Mouse (Mus musculus) CH12.LX (cell line): Measurements from ENCODE around the gene Gm49387. TPM values are rescaled to one million over a fixed set of nuclear protein-coding genes. Genes with fewer than 3 reads are reported as not detected.

ENCODE experiments used
- DNase-seq: peaks from one replicate; pipeline ENCODE4 v3.0.0-alpha.2; 2013; ENCODE audit errors: extremely low read depth
- H3K27ac ChIP-seq: 2 replicates; pipeline ENCODE4 v1.5.1; 2012; ENCODE audit warnings: low read depth, mild to moderate bottlenecking, control low read depth, moderate library complexity; ENCODE audit not compliant: insufficient read depth
- H3K27me3 ChIP-seq: replicated peaks from 2 replicates; pipeline ENCODE3; 2012; ENCODE audit warnings: inconsistent platforms
- H3K36me3 ChIP-seq, 2 experiments: replicated peaks in 1 of 2; 2 replicates each; pipeline versions ENCODE3 to v1.6.1; 2012; ENCODE audit warnings: inconsistent platforms in 1 of 2, low read length in 1 of 2, mild to moderate bottlenecking in 1 of 2, mixed read lengths in 1 of 2, moderate library complexity in 1 of 2; ENCODE audit not compliant: control insufficient read depth in 1 of 2, insufficient read depth in 1 of 2
- H3K4me1 ChIP-seq, 2 experiments: 2 replicates each; pipeline ENCODE4 v1.6.1; 2012; ENCODE audit warnings: inconsistent platforms in 1 of 2, moderate library complexity in 1 of 2; ENCODE audit not compliant: insufficient read depth in 2 of 2, control insufficient read depth in 1 of 2
- H3K4me2 ChIP-seq: 2 replicates; pipeline ENCODE4 v1.6.1; 2012; ENCODE audit warnings: low read depth, mild to moderate bottlenecking, control low read depth; ENCODE audit not compliant: poor library complexity, insufficient read depth, severe bottlenecking
- H3K4me3 ChIP-seq, 3 experiments: fragments of 150-350 bp in 1 of 3; sonication (generic) in 1 of 3; replicated peaks in 1 of 3; 2 replicates each; pipeline versions ENCODE3 to v1.5.1; 2011 to 2012; ENCODE audit warnings: low read depth in 2 of 3, low read length in 2 of 3, mild to moderate bottlenecking in 2 of 3, moderate library complexity in 2 of 3, control low read depth in 1 of 3, improper control_type of control experiment in 1 of 3, inconsistent platforms in 1 of 3, mixed read lengths in 1 of 3; ENCODE audit not compliant: poor library complexity in 1 of 3
- H3K79me2 ChIP-seq: replicated peaks from 2 replicates; pipeline ENCODE4 v1.6.1; 2012; ENCODE audit warnings: mild to moderate bottlenecking, moderate library complexity; ENCODE audit not compliant: control insufficient read depth, poor library complexity, insufficient read depth, severe bottlenecking; ENCODE audit errors: extremely low read depth
- H3K9ac ChIP-seq: 2 replicates; pipeline ENCODE4 v1.6.1; 2012; ENCODE audit warnings: low read depth, mild to moderate bottlenecking, control low read depth, moderate library complexity; ENCODE audit not compliant: insufficient read depth
- H3K9me3 ChIP-seq: replicated peaks from 2 replicates; pipeline ENCODE3; 2012; ENCODE audit warnings: low read length, inconsistent platforms, mixed read lengths
- BHLHE40 ChIP-seq: IDR thresholded peaks from 2 replicates; pipeline ENCODE4 v1.6.1; 2011; ENCODE audit warnings: mild to moderate bottlenecking, low read depth, low read length, improper control_type of control experiment
- CHD1 ChIP-seq: IDR thresholded peaks from 2 replicates; pipeline ENCODE4 v1.6.1; 2012; ENCODE audit warnings: low read depth, low read length, improper control_type of control experiment, inconsistent platforms
- CHD2 ChIP-seq: IDR thresholded peaks from 2 replicates; pipeline ENCODE4 v1.6.1; 2011; ENCODE audit warnings: low read length, improper control_type of control experiment
- ELF1 ChIP-seq: IDR thresholded peaks from 2 replicates; pipeline ENCODE4 v1.6.1; 2014; ENCODE audit warnings: low read depth, mild to moderate bottlenecking, inconsistent platforms, low read length, improper control_type of control experiment
- GABPA ChIP-seq: IDR thresholded peaks from 2 replicates; pipeline ENCODE4 v1.6.1; 2012; ENCODE audit warnings: low read depth, low read length, improper control_type of control experiment, inconsistent platforms; ENCODE audit not compliant: insufficient replicate concordance
- KAT2A ChIP-seq: IDR thresholded peaks from 2 replicates; pipeline ENCODE4 v1.6.1; 2012; ENCODE audit warnings: low read length, improper control_type of control experiment, inconsistent platforms; ENCODE audit not compliant: insufficient replicate concordance
- MAX ChIP-seq: IDR thresholded peaks from 2 replicates; pipeline ENCODE4 v1.6.1; 2011; ENCODE audit warnings: low read length, improper control_type of control experiment
- MEF2A ChIP-seq: IDR thresholded peaks from 2 replicates; pipeline ENCODE4 v1.6.1; 2014; ENCODE audit warnings: low read depth, mild to moderate bottlenecking, inconsistent platforms, low read length, improper control_type of control experiment, borderline replicate concordance
- NELFE ChIP-seq: IDR thresholded peaks from 2 replicates; pipeline ENCODE4 v1.6.1; 2011; ENCODE audit warnings: low read depth, low read length, improper control_type of control experiment
- NRF1 ChIP-seq: IDR thresholded peaks from 2 replicates; pipeline ENCODE4 v1.6.1; 2014; ENCODE audit warnings: low read depth, mild to moderate bottlenecking, inconsistent platforms, low read length, improper control_type of control experiment, moderate library complexity
- RAD21 ChIP-seq: IDR thresholded peaks from 2 replicates; pipeline ENCODE4 v1.6.1; 2011; ENCODE audit warnings: low read depth, mild to moderate bottlenecking, low read length, improper control_type of control experiment, moderate library complexity
- RCOR1 ChIP-seq: conservative IDR thresholded peaks from 2 replicates; pipeline ENCODE4 v1.6.1; 2012; ENCODE audit warnings: low read depth, mild to moderate bottlenecking, inconsistent platforms, low read length, improper control_type of control experiment
- SIN3A ChIP-seq: IDR thresholded peaks from 2 replicates; pipeline ENCODE4 v1.6.1; 2012; ENCODE audit warnings: low read length, improper control_type of control experiment, inconsistent platforms
- TCF12 ChIP-seq: IDR thresholded peaks from 2 replicates; pipeline ENCODE4 v1.6.1; 2014; ENCODE audit warnings: low read depth, mild to moderate bottlenecking, inconsistent platforms, low read length, improper control_type of control experiment
- UBTF ChIP-seq: IDR thresholded peaks from 2 replicates; pipeline ENCODE4 v1.6.1; 2012; ENCODE audit warnings: low read depth, mild to moderate bottlenecking, inconsistent platforms, low read length, improper control_type of control experiment, moderate library complexity
- ZC3H11A ChIP-seq: IDR thresholded peaks from 2 replicates; pipeline ENCODE4 v1.6.1; 2012; ENCODE audit warnings: low read depth, mild to moderate bottlenecking, inconsistent platforms, low read length, improper control_type of control experiment
- ZKSCAN1 ChIP-seq: IDR thresholded peaks from 2 replicates; pipeline ENCODE4 v1.6.1; 2012; ENCODE audit warnings: low read depth, inconsistent platforms, low read length, improper control_type of control experiment, borderline replicate concordance
- ZMIZ1 ChIP-seq: IDR thresholded peaks from 2 replicates; pipeline ENCODE4 v1.6.1; 2012; ENCODE audit warnings: low read depth, mild to moderate bottlenecking, inconsistent platforms, low read length, improper control_type of control experiment
- dilution Hi-C: fragments of 300-500 bp; cut with MboI; formaldehyde crosslinking; loops from 2 replicates; pipeline ENCODE4 v1.14.3; 2020; ENCODE audit warnings: low sequenced_read_pairs; ENCODE audit not compliant: extremely low pct_unique_long_range_greater_than_20kb, extremely low pct_ligation_motif_present
- in situ Hi-C: fragments of 300-500 bp; cut with MboI; formaldehyde crosslinking; loops from 3 replicates; pipeline ENCODE4 v1.14.3; 2019; ENCODE audit warnings: low sequenced_read_pairs, low pct_ligation_motif_present, low pct_unique_long_range_greater_than_20kb, mixed read lengths
- polyA plus RNA-seq: library from polyadenylated mRNA; unstranded; fragments of >175 nt; gene quantifications from 2 replicates; pipeline ENCODE4 v1.2.1, GENCODE M21; 2012; ENCODE audit warnings: low read depth; ENCODE audit not compliant: insufficient read length
- total RNA-seq, 2 experiments: library from RNA; depleted of rRNA; stranded (reverse); fragments of 300-350 nt in 1 of 2; fragments of >200 nt in 1 of 2; gene quantifications; 2 replicates each; pipeline ENCODE4 v1.2.3; 2012 to 2014

The Gm49387 gene
- total and polyA plus RNA-seq, 3 experiments = 0.71 TPM; not detected in 2

- Histone ChIP-seq H3K27ac (no peak overlapping the region), H3K36me3 (peaks cover 39 to 55% of the 10 kb centered on the region in 2 experiments), H3K27me3 (no peaks in the 10 kb centered on the region), H3K4me2 (no peak overlapping the region), H3K9me3 (no peaks in the 10 kb centered on the region), H3K4me1 (no peaks in the 10 kb centered on the region), H3K4me3 (no peak overlapping the region), H3K79me2 (no peaks in the 10 kb centered on the region), H3K9ac (no peak overlapping the region)
- in situ Hi-C loops = loop anchor here (10.0 kb wide), 1 partner anchor 274 kb away; no protein-coding TSS in a partner anchor
- no peak for DNase-seq
- TF ChIP-seq ZMIZ1 = no peak
- no peak for TF ChIP-seq ZC3H11A
- no peak for TF ChIP-seq SIN3A
- TF ChIP-seq KAT2A = no peak
- no peak for TF ChIP-seq TCF12
- no peak for TF ChIP-seq RAD21
- no peak for TF ChIP-seq CHD1
- no peak for TF ChIP-seq NRF1
- no peak for TF ChIP-seq GABPA
- TF ChIP-seq MEF2A = no peak
- no peak for TF ChIP-seq UBTF
- TF ChIP-seq CHD2 = no peak
- TF ChIP-seq BHLHE40 = no peak
- no peak for TF ChIP-seq MAX
- no peak for TF ChIP-seq ZKSCAN1
- dilution Hi-C loops = no loop called here
Observed at GRCm38 (mm10) chr14:31510322-31510721, 130.4 kb downstream of the Gm49387 start.

DNA sequence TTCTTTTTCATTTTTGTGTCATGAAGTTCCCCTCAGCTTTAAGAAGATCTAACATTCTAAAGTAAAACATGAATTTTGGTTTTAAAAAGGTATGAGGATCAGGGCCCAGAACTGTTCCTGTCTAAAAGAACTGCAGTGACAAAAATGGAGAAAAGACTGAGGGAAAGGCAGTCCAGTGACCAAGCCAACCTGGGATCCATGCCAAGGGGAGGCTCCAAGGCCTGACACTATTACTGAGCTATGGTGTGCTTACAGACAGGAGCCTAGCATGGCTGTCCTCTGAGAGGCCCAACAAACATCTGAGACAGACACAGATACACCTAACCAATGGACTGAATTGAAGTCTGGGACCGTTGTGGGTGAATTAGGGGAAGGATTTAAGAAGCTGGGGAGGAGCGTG, 130.8 kb downstream of the Gm49387 start:
- Histone ChIP-seq H3K27me3 (no peaks in the 10 kb centered on the region), H3K27ac (no peak overlapping the region), H3K4me2 (no peak overlapping the region), H3K9me3 (no peaks in the 10 kb centered on the region), H3K4me1 (no peaks in the 10 kb centered on the region), H3K4me3 (no peak overlapping the region), H3K9ac (no peak overlapping the region), H3K79me2 (no peaks in the 10 kb centered on the region), H3K36me3 (peaks cover 41 to 59% of the 10 kb centered on the region in 2 experiments)
- no peak for DNase-seq
- in situ Hi-C loops (loop anchor here (10.0 kb wide), 1 partner anchor 275 kb away; no protein-coding TSS in a partner anchor), dilution Hi-C loops (no loop called here)
- TF ChIP-seq ELF1 (no peak), NELFE (no peak), ZMIZ1 (no peak), RCOR1 (no peak)
